Mouse (Mus musculus): ENCODE measurements around the gene Olfr698.

DNA sequence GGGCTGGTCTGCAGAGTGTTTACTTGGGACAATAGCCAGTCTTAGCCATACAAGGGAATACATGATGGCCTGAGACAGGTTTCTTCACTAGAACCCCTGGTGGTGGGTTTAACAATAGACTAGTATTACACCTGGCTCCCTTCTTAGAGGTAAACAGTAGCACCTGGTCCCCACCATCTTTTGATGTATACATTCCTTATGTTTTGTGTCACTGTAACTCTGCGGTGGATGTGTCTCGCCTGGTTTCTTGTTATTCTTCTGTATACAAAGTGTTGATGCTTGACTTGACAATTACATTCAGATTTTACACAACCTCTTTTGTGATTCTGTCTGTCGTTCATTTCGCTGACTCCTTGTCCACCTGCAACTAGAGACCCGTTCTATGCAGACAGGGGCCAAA lies 9.4 kb downstream of the Olfr698 start:
- TF ChIP-seq CTCF (IDR thresholded peaks at IDR 0.05; ENCODE audit: low read depth) (no peak), EP300 (IDR thresholded peaks at IDR 0.05; ENCODE audit: low read depth) (no peak)

All from heart, postnatal 0 days (tissue).